Mouse (Mus musculus): ENCODE results near the gene Kcnj5.

The Kcnj5 gene

DNA sequence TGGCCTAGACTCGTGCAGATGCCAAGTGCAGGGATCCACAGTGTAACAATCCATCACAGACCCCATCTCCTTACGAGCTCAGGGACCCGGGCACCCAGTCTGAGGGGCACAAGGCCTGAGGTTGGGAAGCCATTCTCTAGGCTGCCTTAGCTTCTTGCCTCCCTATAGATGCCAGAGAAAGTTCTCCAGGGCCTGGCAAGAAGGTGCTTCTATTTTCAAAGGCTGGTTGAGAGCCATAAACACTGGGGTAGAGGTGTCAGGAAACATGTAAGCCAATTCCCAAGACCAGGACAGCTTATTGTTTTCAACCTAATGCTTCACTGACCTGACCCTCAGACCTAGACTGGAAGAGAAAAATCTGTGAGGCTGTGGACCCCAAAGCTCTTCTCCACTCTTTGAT lies 28.2 kb downstream of the Kcnj5 start:
- no peak for DNase-seq

DNA sequence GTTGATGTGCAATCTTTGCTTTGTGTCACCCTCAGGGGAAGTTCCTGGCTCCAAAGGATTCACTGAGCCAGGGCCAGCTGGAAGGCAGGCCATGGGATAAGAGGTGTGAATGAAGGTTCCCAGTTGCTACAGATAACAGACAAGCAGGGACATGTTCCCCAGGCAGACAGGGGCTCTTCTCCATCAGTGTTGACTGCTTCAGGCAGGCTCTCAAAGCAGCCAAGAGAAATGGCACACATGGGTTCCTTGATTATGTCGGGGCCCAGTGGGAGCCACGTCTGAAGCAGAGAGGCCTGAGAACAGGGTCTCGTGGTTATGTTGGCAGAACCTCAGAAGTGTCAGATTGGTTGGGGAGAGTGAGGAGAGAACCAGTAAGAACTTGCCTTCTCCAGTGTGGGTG lies 30.1 kb downstream of the Kcnj5 start:
- DNase-seq: peak; percentile 72

DNA sequence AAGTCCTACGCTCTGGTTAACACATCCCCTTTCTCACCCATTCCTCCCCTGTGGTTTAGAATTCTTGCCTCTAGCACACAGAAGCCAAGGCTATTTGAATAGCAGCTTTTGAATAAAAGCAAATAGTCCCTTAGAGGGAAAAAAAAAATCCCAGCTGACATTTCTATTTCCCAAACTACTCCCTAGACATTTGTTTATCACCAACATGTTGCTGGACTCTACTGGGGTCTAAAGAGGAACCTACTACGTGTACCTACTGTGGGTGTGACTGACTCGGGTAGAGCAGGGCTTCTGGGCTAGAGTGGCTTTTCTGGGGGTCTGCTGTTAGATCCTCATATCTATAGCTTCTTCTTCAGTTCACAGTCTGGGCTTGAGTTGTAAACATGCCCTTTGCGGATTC lies 31.9 kb downstream of the Kcnj5 start:
- DNase-seq: no peak

DNA sequence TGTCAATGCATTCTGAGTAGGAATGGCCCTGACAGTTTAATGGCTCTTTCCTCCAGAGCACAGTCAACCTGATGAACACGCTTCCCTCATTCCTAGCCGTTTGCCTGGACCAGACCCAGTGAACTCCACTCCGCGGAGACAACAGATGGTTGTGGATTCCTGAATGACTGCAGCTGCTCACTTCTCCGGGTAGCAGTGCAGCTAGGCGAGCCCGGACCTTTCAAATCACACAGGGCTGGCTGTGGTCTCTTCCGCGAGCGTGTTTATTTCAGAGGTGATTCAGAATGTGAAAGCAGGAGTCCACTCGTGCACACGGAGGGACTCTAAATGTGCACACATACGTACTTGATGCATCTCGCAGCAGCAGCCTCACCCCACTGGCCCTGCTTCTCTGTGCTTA lies 32.4 kb downstream of the Kcnj5 start:
- peak; percentile 18 for DNase-seq

DNA sequence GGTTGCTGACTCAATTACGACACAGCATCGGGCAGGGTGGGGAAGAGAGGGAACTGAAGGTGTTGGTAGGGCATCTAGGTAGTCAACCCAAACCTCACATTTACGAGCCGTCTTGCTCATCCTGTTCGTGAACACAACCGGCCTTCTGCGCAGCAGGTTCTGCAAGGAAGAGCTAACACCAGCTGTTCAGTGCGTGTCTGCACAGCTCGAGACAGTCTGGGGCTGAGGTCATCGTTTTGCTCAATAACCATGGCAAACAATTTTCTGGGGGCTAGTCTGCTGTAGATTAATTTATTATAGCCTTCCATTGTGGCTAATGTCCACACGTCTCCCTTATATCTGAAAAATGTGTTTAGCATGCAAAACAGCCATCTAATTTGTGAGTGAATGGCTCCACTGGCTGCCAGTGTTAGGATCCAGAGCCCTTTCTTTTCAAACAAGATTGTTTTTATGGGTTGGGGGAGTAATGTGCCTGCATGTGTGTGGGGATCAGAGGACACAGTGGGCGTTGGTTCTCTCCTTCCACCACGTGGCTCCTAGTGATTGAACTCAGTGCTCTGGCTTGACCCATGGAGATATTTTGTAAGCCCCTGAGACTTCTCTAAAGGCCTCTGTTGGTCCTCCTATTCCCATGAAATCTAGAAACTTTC lies 41.5 kb downstream of the Kcnj5 start:
- DNase-seq: no peak

DNA sequence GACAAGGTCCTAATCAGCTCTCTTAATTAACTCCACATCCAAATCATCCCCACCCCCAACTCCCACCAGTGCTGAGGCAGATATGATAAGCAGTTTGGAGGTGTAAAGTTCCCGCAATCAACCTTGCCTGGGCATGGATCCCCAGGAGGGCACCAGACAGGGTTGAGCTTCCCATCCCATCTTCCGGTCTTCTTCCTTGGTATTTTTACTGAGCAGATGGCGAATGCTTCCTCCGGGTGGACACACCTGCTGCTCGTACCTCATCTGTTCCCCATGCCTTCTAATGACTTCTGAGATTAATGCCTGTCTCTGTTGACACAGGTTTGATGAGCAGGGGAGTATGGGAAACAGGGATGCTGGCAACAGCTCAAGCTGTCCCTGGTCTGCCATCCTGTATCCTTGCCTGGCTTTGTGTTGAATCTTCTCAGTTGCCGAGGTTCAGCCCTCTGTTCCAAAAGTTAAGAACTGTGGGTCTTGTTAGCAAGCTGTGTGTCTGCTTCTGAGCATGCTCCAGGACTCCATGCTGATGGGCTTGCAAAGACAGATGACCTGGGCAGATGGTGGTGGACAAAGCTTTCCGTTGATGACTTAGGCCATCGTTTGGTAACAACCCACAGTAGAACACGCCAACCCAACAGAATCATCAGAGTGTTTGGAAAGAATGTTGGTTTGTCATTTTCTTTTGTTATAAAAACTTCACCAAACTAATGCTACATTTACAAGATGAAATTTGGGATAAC lies 48.9 kb downstream of the Kcnj5 start:
- no peak for DNase-seq

DNA sequence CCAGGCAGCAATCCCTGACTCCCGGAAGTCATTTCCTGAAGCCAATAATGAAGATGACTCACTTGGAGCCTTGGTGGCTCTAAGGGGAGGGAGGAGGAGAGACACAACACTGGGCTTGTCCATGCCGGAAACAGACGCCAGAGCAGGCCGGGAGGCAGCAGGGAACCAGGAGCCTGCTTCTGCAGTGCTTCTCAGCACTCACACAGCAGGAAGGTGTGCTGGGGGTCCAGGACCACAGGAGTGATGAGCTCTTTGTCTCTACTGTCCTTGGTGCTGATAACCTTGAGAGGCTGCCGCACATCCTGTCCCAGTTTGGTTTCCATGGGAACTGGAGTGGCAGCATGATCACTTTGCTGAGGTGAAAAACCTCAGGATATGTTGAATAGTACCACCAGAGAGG lies 51.5 kb downstream of the Kcnj5 start:
- peak; percentile 34 for DNase-seq

DNA sequence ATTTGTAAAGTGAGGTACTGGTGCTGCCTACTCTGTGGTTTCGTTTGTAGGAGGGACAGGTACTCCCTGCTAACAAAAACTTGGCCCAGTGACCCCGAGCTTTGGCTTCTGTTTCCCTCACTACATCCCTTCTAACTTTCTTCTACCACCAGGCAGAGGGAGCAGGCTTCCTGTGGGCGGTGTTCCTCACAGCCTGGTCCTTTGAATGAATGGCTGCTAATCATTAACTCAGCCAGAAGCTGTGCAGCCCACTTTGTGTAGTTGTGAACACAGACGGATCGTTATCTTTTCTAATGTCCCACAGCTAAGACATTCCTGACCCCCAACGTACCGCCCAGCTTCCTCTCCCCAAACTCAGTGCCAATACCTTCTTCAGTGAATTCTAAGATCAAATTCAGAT lies 52.5 kb downstream of the Kcnj5 start:
- no peak for DNase-seq

DNA sequence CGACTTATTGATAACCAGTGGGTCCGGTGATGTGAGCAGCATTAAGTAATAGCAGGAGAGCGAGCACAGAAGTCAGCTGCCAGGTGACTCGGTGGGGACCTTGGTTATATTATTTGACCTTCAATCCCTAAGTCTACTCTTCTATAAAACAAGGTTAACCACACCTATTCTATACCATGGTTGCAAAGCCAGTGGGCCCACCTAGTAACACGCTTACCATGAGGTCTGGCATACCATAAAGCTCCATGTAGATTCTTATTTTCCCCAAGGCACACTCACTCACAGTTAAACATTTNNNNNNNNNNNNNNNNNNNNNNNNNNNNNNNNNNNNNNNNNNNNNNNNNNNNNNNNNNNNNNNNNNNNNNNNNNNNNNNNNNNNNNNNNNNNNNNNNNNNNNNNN lies 60.6 kb downstream of the Kcnj5 start:
- no peak for DNase-seq

DNA sequence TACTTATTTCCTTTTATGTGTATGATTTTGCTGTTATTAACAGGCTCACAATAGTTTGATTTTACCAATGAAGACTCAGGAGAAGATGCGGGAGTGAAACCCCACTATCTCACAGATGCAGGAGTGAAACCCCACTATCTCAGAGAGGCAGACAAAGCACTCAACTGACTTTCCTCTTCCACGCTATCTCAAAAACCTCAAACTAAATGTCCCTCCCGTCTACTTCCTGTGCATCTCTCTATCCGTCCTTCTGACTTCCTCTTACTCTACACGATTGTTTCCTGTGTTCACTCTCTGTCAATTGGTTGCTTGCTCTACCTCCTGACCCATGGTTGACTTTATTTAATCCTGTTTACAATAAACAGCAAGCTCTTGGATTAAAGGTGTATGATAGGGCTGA lies 63.7 kb downstream of the Kcnj5 start:
- DNase-seq: no peak

DNA sequence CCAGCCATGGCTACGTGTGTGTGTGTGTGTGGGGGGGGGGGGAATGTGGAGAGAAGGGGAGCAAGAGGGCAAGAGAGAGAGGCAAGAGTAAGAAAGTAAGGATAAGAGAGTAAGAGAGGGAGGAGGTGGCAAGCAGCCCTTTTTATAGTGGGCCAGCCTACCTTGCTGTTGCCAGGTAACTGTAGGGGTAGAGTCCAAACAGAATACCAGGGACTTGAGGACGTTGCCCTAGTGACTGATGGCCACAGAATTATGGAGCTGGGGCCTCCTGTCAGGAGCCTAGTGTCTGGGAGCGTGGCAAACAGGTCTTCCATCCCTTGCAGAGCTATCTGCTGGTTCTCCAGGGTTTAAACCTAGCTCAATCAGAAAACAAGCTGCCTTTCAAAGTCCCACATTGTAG lies 64.4 kb downstream of the Kcnj5 start:
- no peak for DNase-seq

DNA sequence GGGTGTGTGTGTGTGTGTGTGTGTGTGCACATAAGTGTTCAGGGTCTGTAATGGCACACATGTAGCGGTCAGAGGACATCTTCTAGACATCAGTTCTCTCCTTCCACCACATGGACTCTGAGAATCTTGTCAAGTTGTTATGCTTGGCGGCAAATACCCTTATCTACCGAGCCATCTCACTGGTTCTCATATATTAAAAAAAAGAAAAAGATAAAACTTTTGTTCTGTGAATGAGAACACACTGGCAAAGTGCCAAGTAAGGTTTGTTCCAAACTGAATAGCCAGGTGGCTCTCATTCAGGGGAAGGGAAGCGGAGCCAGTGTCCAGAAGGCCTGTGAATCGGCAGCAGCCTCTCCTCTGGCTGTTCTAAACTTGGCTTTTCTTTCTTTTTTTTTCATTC lies 66.1 kb downstream of the Kcnj5 start:
- no peak for DNase-seq

DNA sequence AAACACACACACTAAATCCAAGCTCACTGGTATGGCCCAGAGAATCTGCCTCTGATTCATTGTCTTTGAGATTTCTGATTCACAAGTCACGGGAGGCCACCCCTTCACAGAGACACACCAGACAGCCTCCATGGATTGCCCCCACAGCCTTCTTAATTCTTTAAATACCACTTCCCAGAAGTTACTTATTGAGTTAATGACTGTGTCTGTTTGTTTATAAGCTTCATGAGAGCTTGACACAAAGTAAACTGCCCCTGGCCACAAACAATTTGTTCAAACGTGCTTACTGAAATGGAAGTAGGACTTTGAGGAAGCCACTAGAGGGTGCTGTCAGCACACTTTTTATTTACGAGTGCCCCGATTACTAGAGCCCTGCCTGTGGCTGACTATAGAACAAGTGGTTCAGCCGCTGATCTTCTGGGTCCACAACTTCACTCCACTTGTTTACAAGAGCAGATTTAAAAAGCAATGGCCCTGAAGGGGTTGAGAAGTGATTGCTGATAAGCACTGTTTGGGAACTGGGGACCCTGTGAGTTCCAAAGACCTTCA lies 72.2 kb downstream of the Kcnj5 start:
- peak; percentile 84 for DNase-seq
